Mouse (Mus musculus): ENCODE measurements at regions not wholly inside any gene's neighbourhood (a gene's known extent, or its start where the extent isn't known, plus 50 kb on each side); places are given as distances from the start of the nearest gene placed in this dataset.

DNA sequence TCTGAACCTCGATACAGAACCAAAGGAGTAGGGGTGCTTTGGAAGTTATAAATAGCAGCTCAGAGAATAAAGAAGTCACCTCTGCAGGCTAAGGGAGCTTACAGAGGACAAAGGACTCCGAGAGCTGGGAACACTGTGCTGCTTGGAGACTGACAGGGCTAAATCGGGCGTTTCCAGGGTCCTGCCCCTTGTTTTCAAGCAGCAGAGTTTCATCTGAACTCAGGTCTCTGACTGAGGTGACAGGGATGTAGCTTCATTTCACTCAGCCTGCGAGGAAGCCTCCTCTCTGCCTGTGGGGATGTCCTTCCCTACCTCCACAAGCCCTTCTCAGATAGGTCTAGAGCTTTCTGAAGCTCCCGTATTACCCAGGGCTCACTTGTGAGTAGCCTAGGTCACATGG, 260.6 kb downstream of the Mycn start:
- 11% methylated on average over 6 of the region's 6 CpGs for WGBS
- Histone ChIP-seq H3K4me1 (ENCODE audit: insufficient read depth, low read length) (peaks cover 39% of the 10 kb centered on the region), H3K36me3 (ENCODE audit: insufficient read depth, low read length) (no peaks in the 10 kb centered on the region)

GRCm38 (mm10) chr12:12680371-12680921, 261.3 kb downstream of the Mycn start:
- Histone ChIP-seq H3K27ac (peak overlapping the region; percentile 81), H3K9me3 (ENCODE audit: low read length) (no peaks in the 10 kb centered on the region), H3K4me1 (ENCODE audit: insufficient read depth, low read length) (peaks cover 39% of the 10 kb centered on the region), H3K4me3 (ENCODE audit: low read length) (peak overlapping the region; percentile 18), H3K27me3 (ENCODE audit: insufficient read depth, low read length) (no peaks in the 10 kb centered on the region), H3K36me3 (ENCODE audit: insufficient read depth, low read length) (no peaks in the 10 kb centered on the region), H3K9ac (replicated peaks; ENCODE audit: low read length) (peak overlapping the region; percentile 29; the same call in 1 of the 2 replicates), H3K4me2 (ENCODE audit: low read depth, low read length) (peak overlapping the region; percentile 38)
- ATAC-seq (peak; percentile 84), DNase-seq (ENCODE audit: low spot score) (peak; percentile 83)
- 6% methylated on average over 14 of the region's 14 CpGs for WGBS
- no peak for TF ChIP-seq CTCF (IDR thresholded peaks at IDR 0.05; ENCODE audit: low read depth)

More for the DNA sequence above, 260.6 kb downstream of the Mycn start:
- H3K9me3 ChIP-seq (ENCODE audit: low read length), result no peaks in the 10 kb centered on the region
- H3K9ac ChIP-seq (replicated peaks; ENCODE audit: low read length), result peak overlapping the region; percentile 29; the same call in 1 of the 2 replicates
- peak; percentile 35 for ATAC-seq
- H3K4me3 ChIP-seq (ENCODE audit: low read length), result peak overlapping the region; percentile 18
- H3K27ac ChIP-seq, result peak overlapping the region; percentile 81
- H3K27me3 ChIP-seq (ENCODE audit: insufficient read depth, low read length), result no peaks in the 10 kb centered on the region
- peak overlapping the region; percentile 38 for H3K4me2 ChIP-seq (ENCODE audit: low read depth, low read length)
- TF ChIP-seq CTCF (IDR thresholded peaks at IDR 0.05; ENCODE audit: low read depth), result no peak
- DNase-seq (ENCODE audit: low spot score), result peak; percentile 37

DNA sequence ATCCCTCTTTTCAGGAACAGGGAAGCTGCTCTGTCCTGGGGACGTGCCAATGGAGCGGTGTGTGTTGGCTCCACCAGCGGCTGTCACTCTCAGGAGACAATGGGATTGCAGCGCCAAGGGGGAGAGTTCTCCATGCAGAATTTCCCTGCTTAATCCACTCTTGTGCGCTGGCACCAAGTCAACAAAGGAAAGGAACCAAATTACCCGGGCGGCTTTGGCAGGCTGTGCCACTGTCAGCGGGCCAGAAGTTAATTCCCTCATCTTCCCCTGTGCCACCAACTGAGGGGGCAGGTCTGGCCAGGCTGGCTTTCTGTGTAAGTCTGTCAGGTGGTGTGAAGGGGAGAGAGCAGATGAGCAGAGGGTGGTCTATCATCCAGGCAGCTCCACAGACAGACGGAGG, 265.0 kb downstream of the Mycn start:
- Histone ChIP-seq H3K27me3 (ENCODE audit: insufficient read depth, low read length) (no peaks in the 10 kb centered on the region), H3K27ac (0 out of 2 replicates have a peak overlapping the region, but pooled peaks have one; percentile 5), H3K4me1 (ENCODE audit: insufficient read depth, low read length) (peaks cover 16% of the 10 kb centered on the region), H3K4me3 (ENCODE audit: low read length) (no peak overlapping the region), H3K36me3 (ENCODE audit: insufficient read depth, low read length) (no peaks in the 10 kb centered on the region), H3K4me2 (ENCODE audit: low read depth, low read length) (no peak overlapping the region), H3K9me3 (ENCODE audit: low read length) (no peaks in the 10 kb centered on the region), H3K9ac (replicated peaks; ENCODE audit: low read length) (no peak overlapping the region)
- ATAC-seq (peak; percentile 74), DNase-seq (ENCODE audit: low spot score) (peak; percentile 91)
- 23% methylated on average over 9 of the region's 9 CpGs for WGBS
- no peak for TF ChIP-seq CTCF (IDR thresholded peaks at IDR 0.05; ENCODE audit: low read depth)

DNA sequence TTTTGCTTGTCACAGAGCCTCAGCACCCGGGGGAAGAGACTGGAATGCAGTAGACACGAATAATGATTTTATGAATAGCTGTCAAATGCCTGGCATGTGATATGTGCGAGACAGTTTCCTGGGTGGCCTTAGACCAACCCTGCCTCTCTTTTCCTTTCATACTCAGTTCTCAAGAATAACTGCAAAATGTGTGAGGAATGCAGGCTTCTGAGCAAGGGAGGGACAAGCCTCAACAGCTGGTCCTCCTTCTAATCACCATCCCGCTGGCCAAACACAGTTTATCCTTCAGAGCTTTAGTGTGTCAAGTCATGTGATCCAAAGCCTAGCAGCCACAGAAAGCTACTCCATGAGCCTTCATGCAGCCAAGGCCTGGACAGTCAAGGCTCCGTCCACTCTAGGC, 271.8 kb downstream of the Mycn start:
- no peak overlapping the region for H3K4me3 ChIP-seq (ENCODE audit: low read length)
- DNase-seq (ENCODE audit: low spot score), result no peak
- no peak overlapping the region for H3K9ac ChIP-seq (replicated peaks; ENCODE audit: low read length)
- H3K27ac ChIP-seq, result no peak overlapping the region
- WGBS, result 58% methylated on average over 5 of the region's 5 CpGs
- TF ChIP-seq CTCF (IDR thresholded peaks at IDR 0.05; ENCODE audit: low read depth), result no peak
- no peaks in the 10 kb centered on the region for H3K36me3 ChIP-seq (ENCODE audit: insufficient read depth, low read length)
- H3K27me3 ChIP-seq (ENCODE audit: insufficient read depth, low read length), result no peaks in the 10 kb centered on the region
- no peak overlapping the region for H3K4me2 ChIP-seq (ENCODE audit: low read depth, low read length)
- no peaks in the 10 kb centered on the region for H3K9me3 ChIP-seq (ENCODE audit: low read length)
- peak; percentile 40; the same call in 1 of the 2 replicates for ATAC-seq
- H3K4me1 ChIP-seq (ENCODE audit: insufficient read depth, low read length), result no peaks in the 10 kb centered on the region

DNA sequence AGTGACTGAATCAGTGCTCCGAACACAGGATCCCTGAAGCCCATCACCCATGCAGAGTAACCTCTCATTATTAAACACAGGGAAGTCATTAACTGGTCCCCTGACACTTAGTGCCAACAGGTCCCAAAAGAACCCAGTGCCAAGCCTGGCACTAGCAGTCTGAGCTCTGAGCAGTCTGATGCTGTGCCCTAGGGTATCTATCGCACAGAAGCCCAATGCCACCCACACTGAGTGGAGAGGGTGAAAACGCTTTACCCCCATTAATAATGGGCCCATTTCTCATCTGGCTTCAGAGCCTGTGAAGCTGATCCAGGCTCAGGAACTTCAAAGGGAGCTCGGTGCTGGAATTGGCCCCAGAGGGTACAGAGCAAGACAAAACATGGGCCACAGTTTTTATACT, 272.8 kb downstream of the Mycn start:
- ATAC-seq, result no peak
- no peak overlapping the region for H3K9ac ChIP-seq (replicated peaks; ENCODE audit: low read length)
- 69% methylated on average over 4 of the region's 4 CpGs for WGBS
- H3K9me3 ChIP-seq (ENCODE audit: low read length), result no peaks in the 10 kb centered on the region
- no peak overlapping the region for H3K4me2 ChIP-seq (ENCODE audit: low read depth, low read length)
- no peaks in the 10 kb centered on the region for H3K4me1 ChIP-seq (ENCODE audit: insufficient read depth, low read length)
- no peaks in the 10 kb centered on the region for H3K36me3 ChIP-seq (ENCODE audit: insufficient read depth, low read length)
- TF ChIP-seq CTCF (IDR thresholded peaks at IDR 0.05; ENCODE audit: low read depth), result no peak
- H3K27me3 ChIP-seq (ENCODE audit: insufficient read depth, low read length), result no peaks in the 10 kb centered on the region
- no peak overlapping the region for H3K4me3 ChIP-seq (ENCODE audit: low read length)
- DNase-seq (ENCODE audit: low spot score), result no peak
- no peak overlapping the region for H3K27ac ChIP-seq

DNA sequence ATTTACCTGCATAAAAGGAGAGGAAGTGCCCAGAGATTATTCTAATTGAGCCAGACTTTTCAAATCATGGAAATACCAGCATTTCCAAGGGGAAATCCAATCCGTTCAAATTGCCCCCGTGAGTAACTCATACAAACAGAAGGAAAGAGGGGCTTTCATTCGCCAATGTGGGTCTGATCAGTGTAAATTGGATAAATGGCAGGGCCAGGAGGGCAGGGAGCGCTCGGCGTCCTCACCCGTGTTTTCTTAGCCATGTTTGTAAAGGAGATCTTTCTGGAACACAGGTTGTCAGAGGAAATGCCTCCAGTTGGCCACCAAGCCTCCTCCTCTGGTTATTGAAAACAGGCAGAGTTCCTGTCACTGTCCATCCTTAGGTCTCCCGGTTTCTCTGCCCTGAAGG, 286.1 kb downstream of the Mycn start:
- Histone ChIP-seq H3K36me3 (ENCODE audit: insufficient read depth, low read length) (no peaks in the 10 kb centered on the region), H3K9me3 (ENCODE audit: low read length) (no peaks in the 10 kb centered on the region), H3K27ac (no peak overlapping the region), H3K4me3 (ENCODE audit: low read length) (no peak overlapping the region), H3K9ac (replicated peaks; ENCODE audit: low read length) (no peak overlapping the region), H3K27me3 (ENCODE audit: insufficient read depth, low read length) (no peaks in the 10 kb centered on the region), H3K4me1 (ENCODE audit: insufficient read depth, low read length) (no peaks in the 10 kb centered on the region), H3K4me2 (ENCODE audit: low read depth, low read length) (no peak overlapping the region)
- 86% methylated on average over 8 of the region's 8 CpGs for WGBS
- DNase-seq (ENCODE audit: low spot score) (no peak), ATAC-seq (no peak)
- TF ChIP-seq CTCF (IDR thresholded peaks at IDR 0.05; ENCODE audit: low read depth), result no peak

DNA sequence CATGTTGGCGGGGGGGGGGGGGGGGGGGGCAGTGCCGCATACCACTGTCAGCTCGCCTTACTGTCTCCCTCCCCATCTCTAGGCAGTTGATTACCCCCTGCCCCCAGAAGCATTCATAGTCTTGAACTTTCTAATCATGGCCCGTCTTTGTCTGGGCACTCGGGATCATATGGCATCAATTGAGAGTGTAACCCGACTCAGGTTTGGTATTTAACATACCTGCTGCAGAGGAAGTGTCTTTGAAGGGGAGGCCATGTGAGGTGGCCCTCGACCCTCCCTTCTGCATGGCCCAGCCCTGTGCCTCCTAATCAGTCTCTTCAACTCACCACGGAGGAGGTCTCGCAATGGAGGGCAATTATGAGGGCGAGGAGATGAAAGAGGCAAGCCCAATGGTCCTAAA, 286.5 kb downstream of the Mycn start:
- Histone ChIP-seq H3K4me2 (ENCODE audit: low read depth, low read length) (no peak overlapping the region), H3K9ac (replicated peaks; ENCODE audit: low read length) (no peak overlapping the region), H3K27me3 (ENCODE audit: insufficient read depth, low read length) (no peaks in the 10 kb centered on the region), H3K4me3 (ENCODE audit: low read length) (no peak overlapping the region), H3K36me3 (ENCODE audit: insufficient read depth, low read length) (no peaks in the 10 kb centered on the region), H3K4me1 (ENCODE audit: insufficient read depth, low read length) (no peaks in the 10 kb centered on the region), H3K27ac (no peak overlapping the region), H3K9me3 (ENCODE audit: low read length) (no peaks in the 10 kb centered on the region)
- DNase-seq (ENCODE audit: low spot score) (no peak), ATAC-seq (no peak)
- no peak for TF ChIP-seq CTCF (IDR thresholded peaks at IDR 0.05; ENCODE audit: low read depth)
- 75% methylated on average over 10 of the region's 10 CpGs for WGBS

All from hindbrain, postnatal 0 days (tissue).